Comparison of ENCODE assay signal across 8 mouse cellular contexts in genomic region chr4:46506801-46507610, GRCm38 (mm10). TPM values are rescaled to one million over a fixed set of nuclear protein-coding genes. Genes with fewer than 3 reads are reported as not detected.
DNase-seq lines count a peak whose midpoint lies in the region; ATAC-seq lines count a peak whose summit lies in the region.

No protein-coding gene starts in this region.

- ATAC-seq in heart, embryonic 11.5 days (replicated peaks; ENCODE audit: insufficient number of reproducible peaks, low FRiP score, low TSS enrichment), result peak; percentile 95
- ATAC-seq in kidney, embryonic 15.5 days (replicated peaks; ENCODE audit: low FRiP score), result peak; percentile 96
- peak; percentile 90 for ATAC-seq in monocyte, adult 5-6 weeks (replicated peaks; ENCODE audit: insufficient number of reproducible peaks, low FRiP score, low TSS enrichment, poor library complexity, severe bottlenecking)

- H3K27me3 ChIP-seq in erythroblast, embryonic 14.5 days (ENCODE audit: control insufficient read depth), result peaks cover 15% of the 10 kb centered on the region
- H3K27me3 ChIP-seq in heart, embryonic 11.5 days (ENCODE audit: control insufficient read depth, insufficient read depth, low read length), result peaks cover 21% of the 10 kb centered on the region
- peaks cover 18% of the 10 kb centered on the region for H3K27me3 ChIP-seq in kidney, embryonic 15.5 days

- peaks cover 49% of the 10 kb centered on the region for H3K4me1 ChIP-seq in erythroblast, embryonic 14.5 days (ENCODE audit: control insufficient read depth)
- peaks cover 9% of the 10 kb centered on the region; the same call in 1 of the 2 replicates for H3K4me1 ChIP-seq in heart, embryonic 11.5 days (ENCODE audit: control insufficient read depth, insufficient read depth, low read length)
- peaks cover 11% of the 10 kb centered on the region for H3K4me1 ChIP-seq in kidney, embryonic 15.5 days

- H3K27ac ChIP-seq in heart, embryonic 11.5 days (ENCODE audit: low read depth, low read length), result peak overlapping the region; percentile 51; the same call in 1 of the 2 replicates
- H3K27ac ChIP-seq in kidney, embryonic 15.5 days, result no peak overlapping the region

- H3K36me3 ChIP-seq in erythroblast, embryonic 14.5 days (ENCODE audit: control insufficient read depth), result peaks cover 32% of the 10 kb centered on the region
- H3K36me3 ChIP-seq in heart, embryonic 11.5 days (ENCODE audit: control insufficient read depth, insufficient read depth, low read length), result 0 out of 2 replicates have a peak, but pooled peaks cover 6% of the 10 kb centered on the region
- H3K36me3 ChIP-seq in kidney, embryonic 15.5 days, result peaks cover 23% of the 10 kb centered on the region

- DNase-seq in CD4-positive, CD25-positive, alpha-beta regulatory T cell, adult 2 months (ENCODE audit: low read depth, low spot score), result peak; percentile 93
- peak; percentile 69 for DNase-seq in brain, embryonic 18.5 days (ENCODE audit: low read depth, low spot score)
- DNase-seq in liver, result peak; percentile 98
- peak; percentile 93 to 95 for DNase-seq in spleen, postnatal 36 days (ENCODE audit: low spot score in 2 of 2)

- peaks cover 3% of the 10 kb centered on the region for H3K9me3 ChIP-seq in erythroblast, embryonic 14.5 days (ENCODE audit: control insufficient read depth, low read length)
- no peaks in the 10 kb centered on the region for H3K9me3 ChIP-seq in heart, embryonic 11.5 days (replicated peaks; ENCODE audit: control insufficient read depth, low read length)
- no peaks in the 10 kb centered on the region for H3K9me3 ChIP-seq in kidney, embryonic 15.5 days (replicated peaks)

- under 1% methylated on average over 88 of the region's 94 CpGs for WGBS in heart, embryonic 11.5 days (ENCODE audit: insufficient replicate concordance)
- under 1% methylated on average over 94 of the region's 94 CpGs for WGBS in kidney, embryonic 15.5 days

- H3K4me3 ChIP-seq in erythroblast, embryonic 14.5 days (replicated peaks), result peak overlapping the region; percentile 76
- H3K4me3 ChIP-seq in heart, embryonic 11.5 days (ENCODE audit: low read depth, low read length), result peak overlapping the region; percentile 66
- peak overlapping the region; percentile 58 for H3K4me3 ChIP-seq in kidney, embryonic 15.5 days (replicated peaks)

- H3K4me2 ChIP-seq in heart, embryonic 11.5 days, result peak overlapping the region; percentile 97
- H3K4me2 ChIP-seq in kidney, embryonic 15.5 days, result peak overlapping the region; percentile 90

- H3K9ac ChIP-seq in heart, embryonic 11.5 days (ENCODE audit: low read depth, low read length), result peak overlapping the region; percentile 72
- peak overlapping the region; percentile 54 for H3K9ac ChIP-seq in kidney, embryonic 15.5 days

RNA-seq across cellular contexts. Expression of gene Nans, which starts 18.0 kb away (rescaled TPM):
- polyA plus RNA-seq in erythroblast, embryonic 14.5 days (2012), result 7.2 and 7.6 TPM in 2 replicates
- 75.7 and 84.2 TPM in 2 replicates for polyA plus RNA-seq in heart, embryonic 11.5 days (2014; fragmentation: Nextera tagmentation; extraction: Ambion mirVana)
- 73.0 and 82.4 TPM in 2 replicates for polyA plus RNA-seq in kidney, embryonic 15.5 days (2015; fragmentation: Nextera tagmentation; extraction: Ambion mirVana)
- total RNA-seq in monocyte, adult 5-6 weeks (2017), result 38.6 to 51.6 TPM (median 42.3 TPM) in 3 replicates

RNA-seq across cellular contexts. Expression of gene Trim14, which starts 28.9 kb away (rescaled TPM):
- polyA plus RNA-seq in erythroblast, embryonic 14.5 days (2012), result 0.03 and 0.38 TPM in 2 replicates
- polyA plus RNA-seq in heart, embryonic 11.5 days (2014; fragmentation: Nextera tagmentation; extraction: Ambion mirVana), result 0.49 and 1.8 TPM in 2 replicates
- 1.8 and 2.7 TPM in 2 replicates for polyA plus RNA-seq in kidney, embryonic 15.5 days (2015; fragmentation: Nextera tagmentation; extraction: Ambion mirVana)
- total RNA-seq in monocyte, adult 5-6 weeks (2017), result 19.8 to 70.3 TPM (median 26.1 TPM) in 3 replicates

RNA-seq across cellular contexts. Expression of gene Anp32b, which starts 56.3 kb away (rescaled TPM):
- 431 and 451 TPM in 2 replicates for polyA plus RNA-seq in erythroblast, embryonic 14.5 days (2012)
- polyA plus RNA-seq in heart, embryonic 11.5 days (2014; fragmentation: Nextera tagmentation; extraction: Ambion mirVana), result 213 and 243 TPM in 2 replicates
- polyA plus RNA-seq in kidney, embryonic 15.5 days (2015; fragmentation: Nextera tagmentation; extraction: Ambion mirVana), result 339 and 351 TPM in 2 replicates
- total RNA-seq in monocyte, adult 5-6 weeks (2017), result 36.8 to 64.0 TPM (median 47.0 TPM) in 3 replicates
